Mouse (Mus musculus) C2C12 (cell line): ENCODE results near the gene Myh9. TPM values are rescaled to one million over a fixed set of nuclear protein-coding genes. Genes with fewer than 3 reads are reported as not detected.

Experiments
- H3K27me3 ChIP-seq: one replicate; pipeline ENCODE4 v1.6.1; 2011; ENCODE audit not compliant: control insufficient read depth, insufficient read depth, insufficient read length
- H3K36me3 ChIP-seq: one replicate; pipeline ENCODE4 v1.6.1; 2011; ENCODE audit not compliant: control insufficient read depth, insufficient read depth
- H3K4me3 ChIP-seq: one replicate; pipeline ENCODE4 v1.5.1; 2011; ENCODE audit warnings: mild to moderate bottlenecking, control low read depth; ENCODE audit not compliant: poor library complexity, insufficient read depth, severe bottlenecking
- H3K79me2 ChIP-seq: one replicate; pipeline ENCODE4 v1.6.1; 2011; ENCODE audit not compliant: control insufficient read depth, insufficient read depth
- H3K79me3 ChIP-seq: one replicate; pipeline ENCODE4 v1.6.1; 2011; ENCODE audit warnings: low read depth, control low read depth
- H3ac ChIP-seq: one replicate; pipeline ENCODE3; 2011; ENCODE audit warnings: low read depth; ENCODE audit not compliant: control insufficient read depth, insufficient read length
- CEBPB ChIP-seq: IDR thresholded peaks from one replicate; pipeline ENCODE4 v1.6.1; 2011; ENCODE audit warnings: low read depth, mild to moderate bottlenecking, control low read depth, moderate library complexity
- CTCF ChIP-seq: IDR thresholded peaks from one replicate; pipeline ENCODE4 v1.5.1; 2011; ENCODE audit not compliant: control insufficient read depth, insufficient read depth, insufficient read length
- FOSL1 ChIP-seq: IDR thresholded peaks from one replicate; pipeline ENCODE4 v1.8.0; 2011; ENCODE audit warnings: mild to moderate bottlenecking, low read length; ENCODE audit not compliant: poor library complexity, insufficient read depth, severe bottlenecking
- MAX ChIP-seq: IDR thresholded peaks from one replicate; pipeline ENCODE4 v1.6.1; 2011; ENCODE audit warnings: mild to moderate bottlenecking, control low read depth
- MYOD1 ChIP-seq: IDR thresholded peaks from one replicate; pipeline ENCODE4 v1.6.1; 2011; ENCODE audit warnings: low read depth; ENCODE audit not compliant: control insufficient read depth, insufficient read length
- MYOG ChIP-seq: IDR thresholded peaks from one replicate; pipeline ENCODE4 v1.6.1; 2011; ENCODE audit not compliant: control insufficient read depth, insufficient read length; ENCODE audit errors: extremely low read depth
- USF1 ChIP-seq: IDR thresholded peaks from one replicate; pipeline ENCODE4 v1.6.1; 2011; ENCODE audit warnings: low read depth, mild to moderate bottlenecking, control low read depth, moderate library complexity
- polyA plus RNA-seq: library from polyadenylated mRNA; unstranded; fragments of >200 nt; fragmentation: generic; extraction: Trizol; gene quantifications from one replicate; pipeline ENCODE4 v1.2.1, GENCODE M21; 2012; ENCODE audit warnings: missing spikeins

Myh9 gene
- polyA plus RNA-seq, 1 experiment, result 580 TPM

- TF ChIP-seq USF1, result peak; percentile 69
- no peak for TF ChIP-seq MYOG
- TF ChIP-seq CTCF, result no peak
- TF ChIP-seq MYOD1, result no peak
- TF ChIP-seq CEBPB, result no peak
- no peaks in the 10 kb centered on the region for H3K36me3 ChIP-seq
- no peak overlapping the region for H3ac ChIP-seq
- H3K27me3 ChIP-seq, result no peaks in the 10 kb centered on the region
- no peaks in the 10 kb centered on the region for H3K79me2 ChIP-seq
- H3K4me3 ChIP-seq, result no peak overlapping the region
- no peaks in the 10 kb centered on the region for H3K79me3 ChIP-seq
Measured at GRCm38 (mm10) chr15:77866583-77867220, 24.7 kb upstream of the Myh9 start.

GRCm38 (mm10) chr15:77864063-77864758 is 22.2 kb upstream of the Myh9 start:
- Histone ChIP-seq H3K27me3 (no peaks in the 10 kb centered on the region), H3K79me2 (no peaks in the 10 kb centered on the region), H3ac (no peak overlapping the region), H3K36me3 (no peaks in the 10 kb centered on the region), H3K4me3 (no peak overlapping the region), H3K79me3 (no peaks in the 10 kb centered on the region)
- TF ChIP-seq FOSL1, result no peak
- no peak for TF ChIP-seq MYOD1
- TF ChIP-seq USF1, result no peak
- TF ChIP-seq CEBPB, result no peak
- no peak for TF ChIP-seq MYOG
- TF ChIP-seq MAX, result no peak
- no peak for TF ChIP-seq CTCF

DNA sequence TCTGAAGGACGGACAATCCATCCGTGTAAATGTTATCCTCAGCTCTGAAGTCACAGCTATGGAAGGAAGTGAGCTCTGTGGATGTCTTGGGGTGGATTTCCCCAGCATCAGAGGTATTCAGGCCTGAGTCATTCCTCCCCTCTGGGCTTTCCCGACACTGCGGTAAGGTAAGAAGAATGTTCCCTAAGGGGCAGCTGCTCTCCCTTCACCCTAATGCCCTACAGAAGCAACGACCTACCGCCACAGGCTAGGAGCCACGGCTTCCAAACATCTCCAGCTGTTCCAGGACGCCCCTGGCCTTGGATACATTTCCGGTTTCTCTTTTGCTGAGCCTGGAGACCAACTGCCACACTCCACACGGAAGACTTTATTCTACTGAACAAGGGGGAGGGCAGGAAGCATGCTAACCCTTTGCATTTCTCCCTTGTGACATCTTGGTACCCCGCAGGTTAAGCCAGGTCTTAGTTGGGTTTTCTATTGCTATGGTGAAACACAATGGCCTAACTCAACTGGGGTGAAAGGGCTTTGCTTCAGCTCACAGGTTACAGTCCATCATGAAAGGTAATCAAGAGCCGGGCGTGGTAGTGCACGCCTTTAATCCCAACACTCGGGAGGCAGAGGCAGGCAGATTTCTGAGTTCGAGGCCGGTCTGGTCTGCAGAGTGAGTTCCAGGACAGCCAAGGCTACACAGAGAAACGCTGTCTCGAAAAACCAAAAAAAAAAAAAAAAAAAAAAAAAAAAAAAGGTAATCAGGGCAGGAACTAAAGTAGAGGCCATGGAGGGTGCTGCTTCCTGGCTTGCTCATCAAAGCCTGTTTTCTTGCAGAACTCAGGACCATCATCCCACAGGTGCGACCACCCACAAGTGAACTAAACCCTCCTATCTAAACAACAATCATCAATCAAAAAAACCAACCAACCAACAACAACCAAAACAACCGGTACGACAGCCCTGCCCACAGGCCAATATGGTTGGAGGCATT is 21.3 kb upstream of the Myh9 start:
- Histone ChIP-seq H3ac (no peak overlapping the region), H3K27me3 (no peaks in the 10 kb centered on the region), H3K36me3 (no peaks in the 10 kb centered on the region), H3K79me3 (no peaks in the 10 kb centered on the region), H3K79me2 (no peaks in the 10 kb centered on the region), H3K4me3 (no peak overlapping the region)
- no peak for TF ChIP-seq USF1
- TF ChIP-seq MYOG, result no peak
- no peak for TF ChIP-seq CEBPB
- no peak for TF ChIP-seq CTCF
- peak; percentile 76 for TF ChIP-seq MAX
- TF ChIP-seq MYOD1, result peak; percentile 92
- peak; percentile 49 for TF ChIP-seq FOSL1

DNA sequence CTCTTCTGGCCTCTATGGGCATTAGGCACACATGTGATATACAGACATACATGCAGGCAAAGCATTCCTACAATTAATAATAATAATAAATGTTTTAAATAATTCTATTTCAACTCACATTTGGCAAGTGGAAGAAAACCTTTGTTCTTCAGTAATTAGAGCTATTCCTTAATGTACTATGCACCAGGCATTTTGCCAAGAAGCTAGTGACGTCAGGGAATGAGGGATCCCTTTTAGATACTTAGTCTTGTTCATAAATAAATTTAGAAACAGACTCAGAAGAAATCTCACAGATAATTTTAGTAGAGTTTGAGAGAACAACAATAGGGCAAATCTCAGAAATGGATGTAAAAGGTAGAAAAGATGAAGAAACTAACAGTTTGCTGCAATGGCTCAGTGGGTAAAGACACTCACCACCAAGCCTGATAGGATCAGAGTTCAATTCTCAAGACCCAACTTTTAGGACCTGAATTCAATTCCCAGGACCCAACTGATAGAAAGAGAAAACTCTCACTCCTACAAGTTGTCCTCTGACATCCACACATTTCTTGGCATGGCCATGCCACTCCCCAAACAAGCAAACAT is 18.2 kb upstream of the Myh9 start:
- no peaks in the 10 kb centered on the region for H3K79me3 ChIP-seq
- no peaks in the 10 kb centered on the region for H3K36me3 ChIP-seq
- H3K79me2 ChIP-seq, result no peaks in the 10 kb centered on the region
- no peak overlapping the region for H3ac ChIP-seq
- H3K4me3 ChIP-seq, result no peak overlapping the region
- no peaks in the 10 kb centered on the region for H3K27me3 ChIP-seq
- TF ChIP-seq MYOD1, result no peak
- TF ChIP-seq MAX, result no peak
- no peak for TF ChIP-seq FOSL1
- no peak for TF ChIP-seq CEBPB
- no peak for TF ChIP-seq USF1
- no peak for TF ChIP-seq MYOG
- TF ChIP-seq CTCF, result no peak

GRCm38 (mm10) chr15:77857662-77858156 is 15.7 kb upstream of the Myh9 start:
- Histone ChIP-seq H3K79me3 (no peaks in the 10 kb centered on the region), H3K27me3 (no peaks in the 10 kb centered on the region), H3K36me3 (no peaks in the 10 kb centered on the region), H3K4me3 (no peak overlapping the region), H3K79me2 (no peaks in the 10 kb centered on the region), H3ac (no peak overlapping the region)
- TF ChIP-seq MAX (no peak), MYOG (no peak), CEBPB (no peak), USF1 (no peak), MYOD1 (no peak), CTCF (no peak), FOSL1 (no peak)
